Mouse (Mus musculus) midbrain, embryonic 11.5 days (tissue): Measurements from ENCODE around the gene Ankrd24. TPM values are rescaled to one million over a fixed set of nuclear protein-coding genes. Genes with fewer than 3 reads are reported as not detected.
"Not testable (repeated sequence)": the region's sequence is repeated elsewhere in the genome, so short reads cannot be mapped to it uniquely, and the experiment has no call there.

ENCODE experiments used
- ATAC-seq: fragments of 200-750 bp; cut with Nextera tagmentation; 2 replicates; pipeline ENCODE4 v1.8.0; 2017; ENCODE audit warnings: moderate TSS enrichment, moderate library complexity; ENCODE audit not compliant: low FRiP score
- DNase-seq: peaks from one replicate; pipeline ENCODE4 v3.0.0; 2015; ENCODE audit warnings: low spot score; ENCODE audit errors: missing footprints
- H3K27ac ChIP-seq: fragments of 300-500 bp; sonication (generic); 2 replicates; pipeline ENCODE4 v1.5.1; 2014; ENCODE audit warnings: low read depth, low read length
- H3K27me3 ChIP-seq: fragments of 300-500 bp; sonication (generic); 2 replicates; pipeline ENCODE4 v1.6.1; 2014; ENCODE audit warnings: mild to moderate bottlenecking, low read length, moderate library complexity, mixed read lengths; ENCODE audit not compliant: control insufficient read depth, insufficient read depth
- H3K36me3 ChIP-seq: fragments of 300-500 bp; sonication (generic); 2 replicates; pipeline ENCODE4 v1.6.1; 2014; ENCODE audit warnings: mild to moderate bottlenecking, low read length, moderate library complexity, mixed read lengths; ENCODE audit not compliant: control insufficient read depth, insufficient read depth
- H3K4me1 ChIP-seq: fragments of 300-500 bp; sonication (generic); 2 replicates; pipeline ENCODE4 v1.6.1; 2014; ENCODE audit warnings: low read length; ENCODE audit not compliant: control insufficient read depth, insufficient read depth
- H3K4me2 ChIP-seq: fragments of 300-500 bp; sonication (generic); 2 replicates; pipeline ENCODE4 v1.6.1; 2014; ENCODE audit warnings: mild to moderate bottlenecking, moderate library complexity
- H3K4me3 ChIP-seq: fragments of 300-500 bp; sonication (generic); 2 replicates; pipeline ENCODE4 v1.5.1; 2014; ENCODE audit warnings: low read depth, low read length
- H3K9ac ChIP-seq: fragments of 300-500 bp; sonication (generic); 2 replicates; pipeline ENCODE4 v1.6.1; 2014; ENCODE audit warnings: low read length
- H3K9me3 ChIP-seq: fragments of 300-500 bp; sonication (generic); 2 replicates; pipeline ENCODE4 v1.6.1; 2016; ENCODE audit warnings: low read length; ENCODE audit not compliant: control insufficient read depth
- WGBS: fragments of 180-500 bp; shearing (Covaris S2); extraction: QIAGEN DNeasy Blood & Tissue Kit; methylation state at CpG from one replicate; pipeline ENCODE4 v1.1.7; 2014; 5-methylcytosine and 5-hydroxymethylcytosine counted together
- polyA plus RNA-seq: library from polyadenylated mRNA; unstranded; fragments of >200 nt; fragmentation: Nextera tagmentation; extraction: Ambion mirVana; gene quantifications from 2 replicates; pipeline ENCODE4 v1.2.1, GENCODE M21; 2014

Gene Ankrd24
- polyA plus RNA-seq, 1 experiment from 2014 or later: 4.2 TPM

DNA sequence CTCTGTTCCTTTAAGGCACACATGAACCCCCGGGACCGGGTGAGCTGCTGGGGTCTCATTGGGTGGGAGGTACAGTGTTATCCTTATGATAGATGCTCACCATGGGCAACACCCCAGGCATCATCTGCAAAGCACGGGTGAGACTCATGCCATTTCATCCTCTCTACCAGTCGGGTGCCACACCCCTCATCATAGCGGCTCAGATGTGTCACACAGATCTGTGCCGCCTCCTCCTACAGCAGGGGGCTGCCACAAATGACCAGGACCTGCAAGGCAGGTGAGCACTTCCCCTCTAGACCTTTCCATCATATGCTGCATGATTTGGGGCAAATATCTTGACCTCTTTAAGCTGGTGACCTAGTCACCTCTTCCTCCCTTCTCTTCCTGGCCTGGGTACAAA, 9.8 kb downstream of the Ankrd24 start:
- H3K36me3 ChIP-seq: no peaks in the 10 kb centered on the region

GRCm38 (mm10) chr10:81640825-81641224, 12.5 kb downstream of the Ankrd24 start:
- not testable (repeated sequence) for ATAC-seq
- WGBS: 63% methylated on average over 4 of the region's 4 CpGs
- DNase-seq: peak; percentile 2

More for the DNA sequence above, 9.8 kb downstream of the Ankrd24 start:
- Histone ChIP-seq H3K27me3 (no peaks in the 10 kb centered on the region), H3K9ac (no peak overlapping the region), H3K27ac (no peak overlapping the region), H3K4me3 (no peak overlapping the region), H3K4me2 (no peak overlapping the region), H3K9me3 (no peaks in the 10 kb centered on the region), H3K4me1 (peaks cover 17% of the 10 kb centered on the region)
- 71% methylated on average over 6 of the region's 6 CpGs for WGBS
- DNase-seq: peak; percentile 57
- ATAC-seq: no peak

DNA sequence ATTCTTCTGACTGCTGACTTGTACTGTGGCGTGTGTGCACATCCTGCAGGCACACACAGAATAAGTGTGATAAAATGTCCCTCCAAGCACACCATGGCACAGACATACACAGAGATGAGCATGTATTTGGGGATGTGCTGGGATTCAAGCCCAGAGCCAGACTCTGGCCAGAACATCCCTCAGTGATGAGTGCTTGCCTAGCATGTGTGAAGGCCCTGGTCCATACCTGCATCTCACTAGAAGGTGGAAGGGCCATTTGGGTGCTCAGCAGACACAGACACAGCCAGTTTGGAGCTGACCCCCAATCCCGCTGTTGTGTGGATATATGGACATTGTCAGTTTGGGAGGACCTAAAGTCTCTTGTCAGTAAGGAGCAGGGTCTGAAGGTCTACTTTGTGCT, 13.2 kb downstream of the Ankrd24 start:
- Histone ChIP-seq H3K9me3 (no peaks in the 10 kb centered on the region), H3K9ac (no peak overlapping the region), H3K4me1 (peaks cover 9% of the 10 kb centered on the region), H3K27me3 (no peaks in the 10 kb centered on the region), H3K27ac (no peak overlapping the region), H3K4me3 (no peak overlapping the region), H3K36me3 (no peaks in the 10 kb centered on the region), H3K4me2 (no peak overlapping the region)
- no peak for ATAC-seq
- 89% methylated on average over 2 of the region's 2 CpGs for WGBS
- peak; percentile 59 for DNase-seq

More at GRCm38 (mm10) chr10:81640825-81641224, 12.5 kb downstream of the Ankrd24 start:
- not testable (repeated sequence) for H3K36me3 ChIP-seq, H3K27me3 ChIP-seq, H3K27ac ChIP-seq, H3K4me3 ChIP-seq, H3K9me3 ChIP-seq, H3K4me1 ChIP-seq, H3K9ac ChIP-seq, H3K4me2 ChIP-seq

- WGBS: 78% methylated on average over 8 of the region's 8 CpGs
- ATAC-seq (no peak), DNase-seq (no peak)
- H3K36me3 ChIP-seq: no peaks in the 10 kb centered on the region
- peak overlapping the region; percentile 25; the same call in 1 of the 2 replicates for H3K9ac ChIP-seq
- peak overlapping the region; percentile 79; the same call in 1 of the 2 replicates for H3K4me2 ChIP-seq
- no peaks in the 10 kb centered on the region for H3K27me3 ChIP-seq
- peak overlapping the region; percentile 64; the same call in 1 of the 2 replicates for H3K4me3 ChIP-seq
- H3K9me3 ChIP-seq: no peaks in the 10 kb centered on the region
- H3K27ac ChIP-seq: no peak overlapping the region
- H3K4me1 ChIP-seq: peaks cover 9% of the 10 kb centered on the region
Observed at GRCm38 (mm10) chr10:81641978-81642647, 13.8 kb downstream of the Ankrd24 start.

GRCm38 (mm10) chr10:81642648-81643448, 14.5 kb downstream of the Ankrd24 start:
- Histone ChIP-seq H3K4me3 (peak overlapping the region; percentile 64), H3K27me3 (no peaks in the 10 kb centered on the region), H3K4me1 (peaks cover 9% of the 10 kb centered on the region), H3K36me3 (no peaks in the 10 kb centered on the region), H3K9ac (peak overlapping the region; percentile 88), H3K4me2 (peak overlapping the region; percentile 79), H3K27ac (peak overlapping the region; percentile 91), H3K9me3 (no peaks in the 10 kb centered on the region)
- no peak for DNase-seq
- ATAC-seq: no peak
- WGBS: 21% methylated on average over 24 of the region's 24 CpGs

- Histone ChIP-seq H3K9ac (peak overlapping the region; percentile 88), H3K9me3 (no peaks in the 10 kb centered on the region), H3K36me3 (no peaks in the 10 kb centered on the region), H3K4me3 (peak overlapping the region; percentile 64), H3K4me2 (peak overlapping the region; percentile 79), H3K27ac (peak overlapping the region; percentile 91), H3K27me3 (no peaks in the 10 kb centered on the region), H3K4me1 (peaks cover 9% of the 10 kb centered on the region)
- ATAC-seq (peak; percentile 91), DNase-seq (peak; percentile 99)
- whole genome bisulfite sequencing: under 1% methylated on average over 69 of the region's 75 CpGs
Observed at GRCm38 (mm10) chr10:81643449-81644055, 15.2 kb downstream of the Ankrd24 start.

- WGBS: 64% methylated on average over 2 of the region's 2 CpGs
- H3K27ac ChIP-seq: peak overlapping the region; percentile 91
Observed at GRCm38 (mm10) chr10:81644162-81644561, 15.8 kb downstream of the Ankrd24 start.

GRCm38 (mm10) chr10:81644716-81645115, 16.4 kb downstream of the Ankrd24 start:
- peak; percentile 65 for DNase-seq
- 90% methylated on average over 18 of the region's 18 CpGs for WGBS
- H3K27ac ChIP-seq: no peak overlapping the region
- no peaks in the 10 kb centered on the region for H3K9me3 ChIP-seq
- no peak overlapping the region for H3K4me3 ChIP-seq
- no peak for ATAC-seq
- H3K4me1 ChIP-seq: peaks cover 9% of the 10 kb centered on the region
- H3K4me2 ChIP-seq: no peak overlapping the region
- H3K27me3 ChIP-seq: no peaks in the 10 kb centered on the region
- no peak overlapping the region for H3K9ac ChIP-seq
- H3K36me3 ChIP-seq: no peaks in the 10 kb centered on the region

More at GRCm38 (mm10) chr10:81644162-81644561, 15.8 kb downstream of the Ankrd24 start:
- Histone ChIP-seq H3K27me3 (no peaks in the 10 kb centered on the region), H3K4me2 (peak overlapping the region; percentile 79), H3K36me3 (no peaks in the 10 kb centered on the region), H3K9me3 (no peaks in the 10 kb centered on the region), H3K9ac (peak overlapping the region; percentile 88), H3K4me1 (peaks cover 9% of the 10 kb centered on the region), H3K4me3 (peak overlapping the region; percentile 64)
- ATAC-seq (peak; percentile 13), DNase-seq (peak; percentile 87)
